Mouse (Mus musculus) G1E (cell line): ENCODE measurements around the gene Cd3eap.

Source experiments
- CTCF ChIP-seq: IDR thresholded peaks from 2 replicates; pipeline ENCODE4 v1.5.1; 2012; ENCODE audit warnings: low read depth, low read length, inconsistent platforms, mixed read lengths
- GATA1 ChIP-seq: IDR thresholded peaks from 2 replicates; pipeline ENCODE4 v1.6.1; 2012; ENCODE audit warnings: borderline replicate concordance, low read length, inconsistent platforms, mixed read lengths
- GATA2 ChIP-seq: IDR thresholded peaks from 2 replicates; pipeline ENCODE4 v1.6.1; 2012; ENCODE audit warnings: low read depth, low read length, inconsistent platforms, borderline replicate concordance
- POLR2AphosphoS5 ChIP-seq: IDR thresholded peaks from 2 replicates; pipeline ENCODE4 v1.6.1; 2012; ENCODE audit warnings: low read depth, low read length, inconsistent platforms; ENCODE audit not compliant: insufficient replicate concordance
- TAL1 ChIP-seq: conservative IDR thresholded peaks from 2 replicates; pipeline ENCODE4 v1.6.1; 2012; ENCODE audit warnings: low read depth, low read length, inconsistent platforms, mixed read lengths

- TF ChIP-seq CTCF, result no peak
- no peak for TF ChIP-seq GATA1
- TF ChIP-seq GATA2, result no peak
- TF ChIP-seq TAL1, result no peak
- TF ChIP-seq POLR2AphosphoS5, result no peak
Observed at GRCm38 (mm10) chr7:19373367-19373766, 14.1 kb upstream of the Cd3eap start.
